Mouse (Mus musculus) G1E (cell line): ENCODE data around the gene Dnaja1.

Experiments
- CTCF ChIP-seq: IDR thresholded peaks from 2 replicates; pipeline ENCODE4 v1.5.1; 2012; ENCODE audit warnings: low read depth, low read length, inconsistent platforms, mixed read lengths
- GATA1 ChIP-seq: IDR thresholded peaks from 2 replicates; pipeline ENCODE4 v1.6.1; 2012; ENCODE audit warnings: borderline replicate concordance, low read length, inconsistent platforms, mixed read lengths

GRCm38 (mm10) chr4:40680250-40680860, 41.6 kb upstream of the Dnaja1 start:
- TF ChIP-seq CTCF (peak; percentile 94), GATA1 (no peak)
